Mouse (Mus musculus) small intestine, adult 2 months (tissue): ENCODE results near the gene Apol8. TPM values are rescaled to one million over a fixed set of nuclear protein-coding genes. Genes with fewer than 3 reads are reported as not detected.

ENCODE experiments used
- H3K27ac ChIP-seq: fragments of 200-500 bp; 2 replicates; pipeline ENCODE4 v1.5.1; 2012; ENCODE audit warnings: low read depth, low read length, control low read depth, inconsistent platforms; ENCODE audit not compliant: insufficient read depth
- H3K27me3 ChIP-seq: fragments of 200-500 bp; 2 replicates; pipeline ENCODE4 v1.6.1; 2012; ENCODE audit warnings: mild to moderate bottlenecking, moderate library complexity, low read length, inconsistent platforms; ENCODE audit not compliant: control insufficient read depth, insufficient read depth
- H3K36me3 ChIP-seq: fragments of 200-500 bp; 2 replicates; pipeline ENCODE4 v1.6.1; 2012; ENCODE audit warnings: mild to moderate bottlenecking, low read length, control low read depth, inconsistent platforms; ENCODE audit not compliant: control insufficient read depth, insufficient read depth
- H3K4me1 ChIP-seq: fragments of 200-500 bp; 2 replicates; pipeline ENCODE4 v1.6.1; 2012; ENCODE audit warnings: low read length, inconsistent platforms, mixed read lengths; ENCODE audit not compliant: control insufficient read depth, insufficient read depth, insufficient read length
- H3K4me3 ChIP-seq: fragments of 200-500 bp; 2 replicates; pipeline ENCODE4 v1.5.1; 2012; ENCODE audit warnings: low read depth, mild to moderate bottlenecking, control low read depth, inconsistent platforms, low read length, moderate library complexity
- CTCF ChIP-seq: fragments of 200-500 bp; IDR thresholded peaks from 2 replicates; pipeline ENCODE4 v1.5.1; 2012; ENCODE audit warnings: low read depth, mild to moderate bottlenecking, control low read depth, inconsistent platforms, low read length, moderate library complexity, mixed read lengths; ENCODE audit not compliant: insufficient replicate concordance, insufficient read length; ENCODE audit errors: extremely low read depth
- POLR2A ChIP-seq: fragments of 200-500 bp; IDR thresholded peaks from 2 replicates; pipeline ENCODE4 v1.6.1; 2012; ENCODE audit warnings: low read depth, mild to moderate bottlenecking, control low read depth, inconsistent platforms, low read length, moderate library complexity
- WGBS: fragments of 180-500 bp; shearing (Covaris S2); methylation state at CpG from one replicate; pipeline ENCODE4 v1.1.7; 2018; 5-methylcytosine and 5-hydroxymethylcytosine counted together
- polyA plus RNA-seq: library from polyadenylated mRNA; depleted of rRNA; stranded (reverse); fragments of >200 nt; gene quantifications from 2 replicates; pipeline ENCODE4 v1.2.3, GENCODE M21; 2012

The Apol8 gene
- polyA plus RNA-seq, 1 experiment = 0.10 TPM

DNA sequence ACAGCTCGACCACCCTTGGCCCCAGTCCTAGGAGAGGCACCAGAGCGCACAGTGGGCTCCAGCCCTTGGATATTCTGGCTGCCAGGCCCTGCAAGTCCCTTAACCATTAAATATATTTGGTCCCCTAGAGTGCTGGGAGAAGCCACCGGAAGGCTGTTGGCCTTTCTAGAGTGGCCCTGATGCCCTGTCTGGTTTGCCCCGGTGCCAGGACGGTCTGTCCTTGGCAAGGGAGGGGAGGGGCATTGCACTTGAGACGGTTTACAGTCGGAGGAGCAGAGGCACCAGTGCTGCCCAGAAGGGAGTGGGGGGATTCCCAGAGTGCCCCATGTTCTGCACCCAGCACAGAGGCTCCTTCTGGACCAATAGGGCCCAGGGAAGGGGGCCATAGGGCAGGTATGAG, 4.3 kb upstream of the Apol8 start:
- no peaks in the 10 kb centered on the region for H3K27me3 ChIP-seq
- no peak for TF ChIP-seq POLR2A
- TF ChIP-seq CTCF = no peak
- no peak overlapping the region for H3K27ac ChIP-seq
- no peak overlapping the region for H3K4me3 ChIP-seq
- WGBS = 85% methylated on average over 7 of the region's 7 CpGs
- no peaks in the 10 kb centered on the region for H3K4me1 ChIP-seq
- peaks cover 64% of the 10 kb centered on the region for H3K36me3 ChIP-seq

DNA sequence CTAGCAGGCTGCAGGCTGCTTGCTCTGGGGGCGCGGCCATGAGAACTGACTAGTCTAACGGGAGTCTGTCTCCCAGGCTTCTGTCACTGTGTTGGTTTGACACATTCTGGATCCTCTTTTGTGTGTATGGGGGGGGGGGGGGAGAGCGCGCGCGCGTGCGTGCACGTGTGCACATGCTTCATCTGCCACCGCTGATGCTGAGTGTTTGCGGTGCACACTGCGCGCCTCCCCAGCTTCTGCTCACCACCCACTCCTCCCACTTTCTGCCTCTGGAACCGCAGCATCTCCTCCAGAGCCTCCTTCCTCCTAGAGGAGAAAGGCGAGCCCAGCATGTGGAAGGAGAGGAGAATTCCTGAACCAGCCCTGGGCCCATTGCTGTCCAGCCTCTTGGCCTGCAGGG, 3.2 kb upstream of the Apol8 start:
- Histone ChIP-seq H3K27me3 (no peaks in the 10 kb centered on the region), H3K27ac (no peak overlapping the region), H3K36me3 (peaks cover 53% of the 10 kb centered on the region), H3K4me3 (no peak overlapping the region), H3K4me1 (peaks cover 1% of the 10 kb centered on the region)
- no peak for TF ChIP-seq CTCF
- TF ChIP-seq POLR2A = no peak
- WGBS = 91% methylated on average over 16 of the region's 16 CpGs

DNA sequence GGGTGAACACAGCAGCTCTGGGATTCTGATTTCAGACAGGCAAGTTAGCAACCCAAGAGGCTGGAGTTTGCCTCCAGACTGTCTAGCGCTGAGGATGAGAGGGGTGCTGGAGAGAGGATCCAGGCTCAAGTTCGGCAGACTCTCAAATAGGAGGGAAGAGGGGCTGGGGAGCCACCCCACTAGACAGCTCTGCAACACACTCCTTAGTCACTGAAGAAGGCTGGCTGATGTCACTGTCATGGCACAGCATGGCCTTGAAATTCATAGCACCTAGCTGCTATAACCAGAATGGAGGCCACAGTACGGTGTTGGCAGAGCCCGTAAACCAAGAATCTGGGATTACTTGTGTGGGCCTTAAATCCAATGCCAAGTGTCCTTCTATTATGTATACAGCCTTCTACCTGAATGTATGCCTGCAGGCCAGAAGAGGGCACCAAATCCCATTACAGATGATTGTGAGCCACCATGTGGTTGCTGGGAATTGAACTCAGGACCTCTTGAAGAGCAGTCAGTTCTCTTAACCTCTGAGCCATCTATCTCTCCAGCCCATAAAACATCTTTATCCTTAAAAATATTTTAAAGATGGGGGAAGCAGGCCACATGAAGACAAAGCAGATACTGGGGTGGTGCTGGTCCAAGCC, 903 bp upstream of the Apol8 start:
- Histone ChIP-seq H3K27ac (no peak overlapping the region), H3K27me3 (no peaks in the 10 kb centered on the region), H3K36me3 (peaks cover 30% of the 10 kb centered on the region), H3K4me1 (peaks cover 2% of the 10 kb centered on the region), H3K4me3 (no peak overlapping the region)
- 70% methylated on average over 4 of the region's 4 CpGs for WGBS
- TF ChIP-seq CTCF = no peak
- no peak for TF ChIP-seq POLR2A

DNA sequence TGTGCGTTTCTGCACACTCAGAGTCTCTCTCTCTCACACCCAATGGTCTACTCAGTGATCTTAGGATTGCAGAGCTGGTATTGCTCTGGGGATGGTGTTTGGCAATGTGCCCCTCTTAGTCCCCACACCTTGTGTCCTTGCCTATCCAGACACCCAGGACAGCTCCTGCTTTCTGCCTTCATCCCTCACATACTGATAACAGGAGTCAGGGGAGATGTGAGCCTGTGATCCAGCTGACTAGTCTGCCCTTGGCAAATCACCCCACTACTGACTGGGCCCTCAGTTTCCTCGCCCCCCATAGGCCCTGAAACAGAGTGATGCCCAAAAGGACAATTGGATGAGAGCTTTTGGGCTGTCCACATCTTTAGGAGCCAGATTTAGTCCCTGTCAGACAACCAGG, 722 bp downstream of the Apol8 start:
- no peak overlapping the region for H3K27ac ChIP-seq
- no peaks in the 10 kb centered on the region for H3K27me3 ChIP-seq
- no peak overlapping the region for H3K4me3 ChIP-seq
- peaks cover 2% of the 10 kb centered on the region for H3K4me1 ChIP-seq
- TF ChIP-seq CTCF (no peak), POLR2A (no peak)
- 78% methylated on average over 2 of the region's 2 CpGs for WGBS
- peaks cover 14% of the 10 kb centered on the region for H3K36me3 ChIP-seq

DNA sequence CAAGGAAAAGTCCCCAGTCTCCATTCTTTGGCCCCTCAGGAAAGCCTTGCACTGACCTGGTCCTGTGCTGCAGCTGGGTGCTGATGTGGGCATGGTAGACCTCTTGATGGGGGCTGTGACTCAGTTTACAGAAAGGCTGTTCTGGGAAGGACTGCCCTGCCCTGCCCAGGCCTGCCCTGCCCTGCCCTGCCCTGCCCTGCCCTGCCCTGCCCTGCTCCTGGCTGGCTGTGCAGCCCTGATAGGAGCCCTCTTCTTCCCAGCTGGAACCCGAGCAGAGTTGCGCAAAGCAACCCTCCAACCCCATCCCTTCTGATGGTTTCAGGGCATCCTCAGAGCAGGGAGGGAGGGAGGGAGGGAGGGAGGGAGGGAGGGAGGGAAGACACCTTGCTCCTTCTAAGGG, 1.7 kb downstream of the Apol8 start:
- peaks cover 5% of the 10 kb centered on the region for H3K36me3 ChIP-seq
- H3K4me3 ChIP-seq = no peak overlapping the region
- H3K27ac ChIP-seq = no peak overlapping the region
- TF ChIP-seq CTCF (no peak), POLR2A (no peak)
- H3K27me3 ChIP-seq = no peaks in the 10 kb centered on the region
- peaks cover 2% of the 10 kb centered on the region for H3K4me1 ChIP-seq
- WGBS = 18% methylated on average over 2 of the region's 2 CpGs

DNA sequence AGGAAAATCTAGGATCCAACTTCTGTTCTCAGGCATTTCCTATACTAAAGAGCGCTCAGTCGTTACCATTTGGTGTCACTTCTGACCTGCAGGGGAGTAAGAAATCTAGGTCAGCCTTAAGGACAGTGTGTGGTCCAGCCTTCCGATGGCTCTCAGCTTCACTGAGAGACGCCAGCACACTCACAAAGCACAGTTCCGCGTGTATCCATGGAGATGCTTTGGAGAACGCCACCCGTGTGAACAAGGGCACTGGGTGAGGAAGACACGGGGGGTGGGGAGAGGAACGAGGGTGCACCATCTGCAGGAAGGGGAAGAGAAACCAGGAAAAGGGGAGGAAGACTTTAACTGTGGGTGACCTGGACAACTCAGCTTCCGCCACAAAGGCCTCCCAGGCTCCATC, 4.4 kb downstream of the Apol8 start:
- Histone ChIP-seq H3K27ac (no peak overlapping the region), H3K4me1 (peaks cover 2% of the 10 kb centered on the region), H3K36me3 (no peaks in the 10 kb centered on the region), H3K4me3 (no peak overlapping the region), H3K27me3 (no peaks in the 10 kb centered on the region)
- 59% methylated on average over 11 of the region's 11 CpGs for WGBS
- TF ChIP-seq CTCF = no peak
- TF ChIP-seq POLR2A = no peak

DNA sequence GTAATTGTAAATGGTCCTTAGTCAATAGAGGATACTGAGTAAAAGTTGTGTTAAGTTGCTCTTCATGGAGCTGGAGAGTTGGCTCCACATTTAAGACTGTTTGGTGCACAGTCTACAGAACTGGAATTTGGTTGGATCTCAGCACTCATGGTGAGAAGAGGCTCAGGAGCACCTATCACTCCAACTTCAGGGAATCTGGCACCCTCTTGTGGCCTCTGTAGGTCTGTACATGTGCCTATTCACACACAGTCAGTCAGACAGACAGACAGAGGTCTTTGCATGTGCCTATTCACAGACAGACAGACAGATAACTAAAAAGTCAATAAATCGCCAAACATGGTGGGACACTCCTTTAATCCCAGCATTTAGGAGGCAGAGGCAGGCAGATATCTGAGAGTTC, 6.3 kb downstream of the Apol8 start:
- no peak overlapping the region for H3K4me3 ChIP-seq
- H3K27me3 ChIP-seq = no peaks in the 10 kb centered on the region
- TF ChIP-seq CTCF = peak; percentile 65; the same call in 1 of the 2 replicates
- no peak for TF ChIP-seq POLR2A
- no peaks in the 10 kb centered on the region for H3K36me3 ChIP-seq
- WGBS = 18% methylated on average over 1 of the region's 1 CpGs
- H3K27ac ChIP-seq = no peak overlapping the region
- peaks cover 5% of the 10 kb centered on the region for H3K4me1 ChIP-seq
